Mouse (Mus musculus): ENCODE data around the gene Ushbp1.

GRCm38 (mm10) chr8:71379008-71379407 lies 16.6 kb downstream of the Ushbp1 start:
- TF ChIP-seq ZNF384 (IDR thresholded peaks at IDR 0.05; ENCODE audit: low read depth, low read length) (no peak), CTCF (conservative IDR thresholded peaks at IDR 0.05 in 1 of 2, IDR thresholded peaks at IDR 0.05 in 1 of 2; ENCODE audit: low read depth in 2 of 2, low read length in 2 of 2) (no peak), POLR2A (IDR thresholded peaks at IDR 0.05; ENCODE audit: low read depth, low read length) (no peak), ELF1 (IDR thresholded peaks at IDR 0.05; ENCODE audit: low read depth, low read length) (no peak)

Data from CH12.LX (cell line).